Mouse (Mus musculus) CD4-positive helper T cell, adult 2 months (primary cell): Measurements from ENCODE around the gene Pigt.

Experiments
- DNase-seq: peaks from one replicate; pipeline ENCODE4 v3.0.0-alpha.2; 2012; ENCODE audit warnings: low read depth, missing footprints, low spot score

Pigt gene

DNA sequence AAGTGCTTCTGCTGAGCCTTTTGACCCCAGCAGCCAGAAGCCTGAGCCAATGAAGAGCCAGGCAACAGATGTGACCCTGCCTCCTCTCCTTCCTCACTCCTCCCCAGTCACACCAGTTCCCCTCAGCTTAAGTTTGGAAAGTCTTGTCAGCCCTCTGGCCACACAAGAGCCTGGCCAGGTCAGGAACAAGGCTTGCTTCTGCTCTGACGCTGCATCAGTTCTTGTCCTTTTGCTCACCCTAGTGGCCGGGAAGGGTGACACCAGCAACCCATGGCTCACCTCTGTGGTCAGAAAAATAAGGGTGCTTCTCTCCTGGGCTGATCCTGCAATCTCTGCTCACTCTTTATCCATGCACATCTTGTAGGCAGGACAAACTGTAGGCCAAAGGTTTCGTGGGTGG, 23.5 kb downstream of the Pigt start:
- peak; percentile 71 for DNase-seq

DNA sequence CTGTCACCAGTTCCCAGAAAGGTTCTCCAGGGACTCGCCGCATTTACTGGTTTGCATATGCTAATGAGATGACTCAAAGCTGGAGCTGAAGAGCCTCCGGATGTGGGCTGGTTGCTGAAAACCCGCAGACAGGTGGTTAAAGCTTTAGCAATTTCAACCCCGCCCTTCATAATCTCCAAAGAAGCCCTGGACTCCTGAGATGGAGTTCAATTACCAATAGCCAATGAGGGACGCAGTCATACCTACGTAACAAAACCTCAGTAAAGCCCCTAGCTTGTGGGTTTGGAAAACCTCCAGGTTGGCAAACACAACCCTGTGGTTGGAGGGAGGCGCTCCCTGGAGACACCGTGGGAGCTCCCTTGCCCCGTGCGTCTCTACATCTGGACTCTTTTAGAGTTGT, 24.5 kb downstream of the Pigt start:
- DNase-seq: peak; percentile 94

DNA sequence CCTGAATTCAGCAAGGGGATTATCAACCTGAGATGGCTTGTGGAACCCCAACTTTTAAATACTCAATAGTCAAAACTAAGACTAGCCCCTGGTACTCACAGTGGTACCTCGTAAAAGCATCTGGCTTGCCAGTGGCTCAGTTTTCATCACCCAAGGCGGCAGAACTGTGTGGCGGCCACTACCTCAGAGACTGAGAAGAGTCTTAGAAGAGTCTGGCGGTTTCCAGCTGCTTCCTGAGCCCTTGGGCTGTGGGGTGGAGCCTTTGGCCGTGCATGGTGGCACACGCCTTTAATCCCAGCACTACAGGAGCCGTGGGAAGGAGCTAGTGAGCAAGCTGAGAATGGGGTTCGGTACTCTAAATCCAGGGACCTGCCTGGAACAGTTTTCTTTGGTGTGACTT, 25.0 kb downstream of the Pigt start:
- DNase-seq: no peak

DNA sequence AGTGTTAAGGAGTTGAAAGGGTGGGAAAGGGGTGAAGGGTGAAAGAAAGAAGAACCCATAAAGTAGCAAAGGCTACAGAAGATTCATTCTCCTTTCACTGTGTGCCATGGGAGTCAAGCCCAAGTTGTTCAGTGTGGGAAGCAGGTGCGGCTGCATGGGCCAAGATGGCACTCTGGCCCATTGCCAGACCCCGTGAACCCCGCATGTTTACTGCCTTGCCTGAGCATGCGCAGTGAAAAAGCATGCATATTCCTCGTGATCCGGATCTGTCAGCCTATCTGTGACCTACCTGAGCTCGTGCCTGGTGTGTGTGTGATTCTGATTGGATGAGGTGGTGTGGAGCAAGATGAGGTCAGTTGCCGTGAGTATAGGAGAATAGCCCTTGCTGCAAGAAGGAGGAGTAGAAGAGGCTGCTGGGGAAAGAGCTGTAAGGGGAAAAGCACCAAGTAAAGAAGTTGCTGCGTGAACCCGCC, 26.0 kb downstream of the Pigt start:
- no peak for DNase-seq

GRCm38 (mm10) chr2:164528557-164528956, 31.2 kb downstream of the Pigt start:
- no peak for DNase-seq

GRCm38 (mm10) chr2:164531169-164531568, 33.8 kb downstream of the Pigt start:
- peak; percentile 76 for DNase-seq

DNA sequence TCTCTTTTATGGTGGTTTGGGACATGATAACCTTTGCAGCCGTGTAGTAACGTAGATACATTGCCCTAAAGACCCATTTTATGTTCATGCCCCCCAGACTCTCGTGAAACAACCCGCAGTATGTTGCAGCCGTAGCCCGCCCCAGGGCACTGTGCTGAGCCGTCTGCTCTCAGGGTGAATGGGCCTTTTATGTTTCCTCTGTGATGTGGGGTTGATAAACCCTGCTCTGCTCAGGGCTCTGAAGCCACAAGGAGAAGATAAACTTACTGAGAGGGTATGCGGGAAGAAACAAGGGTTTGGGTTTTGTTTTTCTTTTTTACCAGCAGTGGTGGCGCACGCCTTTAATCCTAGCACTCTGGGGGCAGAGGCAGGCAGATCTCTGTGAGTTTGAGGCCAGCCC, 37.0 kb downstream of the Pigt start:
- peak; percentile 69 for DNase-seq

DNA sequence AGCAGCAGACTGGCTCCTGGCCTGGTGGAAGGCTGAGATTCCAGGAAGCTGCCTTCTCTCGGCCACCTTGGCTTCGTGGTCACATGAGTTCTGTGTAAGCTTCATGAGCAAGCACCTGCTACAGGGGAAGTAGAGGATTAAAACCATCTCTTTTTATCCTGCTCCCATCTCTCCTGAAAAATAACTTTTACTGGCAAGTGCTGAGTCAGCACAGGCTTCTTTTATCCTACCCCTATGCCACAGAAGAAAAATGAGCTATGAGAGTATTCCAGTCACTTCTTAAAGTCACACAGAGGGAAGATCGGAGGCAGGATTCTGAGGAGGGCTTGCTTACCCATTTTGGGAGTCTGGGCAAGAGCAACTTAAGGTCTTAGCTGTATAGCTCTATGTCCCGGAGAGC, 39.7 kb downstream of the Pigt start:
- no peak for DNase-seq

GRCm38 (mm10) chr2:164540652-164541427, 43.5 kb downstream of the Pigt start:
- peak; percentile 17 for DNase-seq

DNA sequence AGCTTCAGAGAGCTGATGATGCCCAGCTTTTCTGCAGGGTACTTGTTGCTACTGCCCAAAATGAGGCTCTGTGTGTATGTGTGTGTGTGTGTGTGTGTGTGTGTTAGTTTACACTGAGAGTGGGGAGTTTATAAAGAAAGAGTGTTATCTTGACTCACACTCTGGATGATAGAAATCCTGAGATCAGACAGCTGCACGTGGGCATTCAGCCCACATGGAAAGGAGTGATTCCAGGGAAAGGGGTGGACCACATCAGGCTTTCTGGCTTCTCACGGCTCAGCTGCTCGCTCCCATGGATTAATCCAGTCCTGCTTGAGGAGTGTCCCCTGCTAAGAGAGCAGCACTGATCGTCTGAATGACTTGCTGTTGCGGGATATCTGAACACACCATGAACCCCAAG, 44.8 kb downstream of the Pigt start:
- DNase-seq: no peak

DNA sequence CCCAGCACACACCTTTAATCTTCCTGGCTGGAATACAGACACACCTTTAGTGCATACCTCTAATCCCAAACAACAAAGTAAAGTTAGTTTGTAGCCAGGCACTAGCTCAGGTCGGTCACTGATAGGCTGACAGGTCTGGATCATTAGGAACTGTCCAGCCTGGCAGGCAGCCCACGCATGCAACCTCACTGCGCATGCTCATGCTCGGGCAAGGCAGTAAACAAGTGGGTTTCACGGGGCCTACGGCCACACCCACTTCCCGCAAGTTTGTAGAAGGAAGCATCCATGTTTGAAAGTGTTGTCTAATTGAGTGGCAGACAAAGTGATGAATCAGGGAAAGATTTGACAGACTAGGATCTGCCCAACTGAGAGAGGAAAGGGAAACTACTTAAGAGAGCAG, 45.3 kb downstream of the Pigt start:
- no peak for DNase-seq

DNA sequence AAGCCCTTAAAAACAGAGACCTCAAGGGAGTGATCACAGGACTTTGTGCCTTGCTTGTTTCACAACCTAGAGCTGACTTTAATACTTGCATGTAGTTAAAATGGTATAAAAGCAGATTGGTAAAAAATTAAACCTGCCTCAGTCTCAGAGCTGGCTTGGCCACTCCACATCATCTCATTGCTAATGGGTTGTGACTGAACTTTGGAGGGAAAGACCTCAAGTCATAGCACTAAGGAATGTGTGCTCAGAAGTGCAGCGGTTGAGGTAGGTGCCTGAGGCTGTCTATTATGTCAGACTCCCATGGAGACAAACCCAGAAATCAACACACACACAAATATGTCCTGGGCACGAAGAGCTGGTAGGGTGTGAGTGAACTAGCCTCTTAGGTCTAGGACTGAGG, 46.4 kb downstream of the Pigt start:
- DNase-seq: no peak

DNA sequence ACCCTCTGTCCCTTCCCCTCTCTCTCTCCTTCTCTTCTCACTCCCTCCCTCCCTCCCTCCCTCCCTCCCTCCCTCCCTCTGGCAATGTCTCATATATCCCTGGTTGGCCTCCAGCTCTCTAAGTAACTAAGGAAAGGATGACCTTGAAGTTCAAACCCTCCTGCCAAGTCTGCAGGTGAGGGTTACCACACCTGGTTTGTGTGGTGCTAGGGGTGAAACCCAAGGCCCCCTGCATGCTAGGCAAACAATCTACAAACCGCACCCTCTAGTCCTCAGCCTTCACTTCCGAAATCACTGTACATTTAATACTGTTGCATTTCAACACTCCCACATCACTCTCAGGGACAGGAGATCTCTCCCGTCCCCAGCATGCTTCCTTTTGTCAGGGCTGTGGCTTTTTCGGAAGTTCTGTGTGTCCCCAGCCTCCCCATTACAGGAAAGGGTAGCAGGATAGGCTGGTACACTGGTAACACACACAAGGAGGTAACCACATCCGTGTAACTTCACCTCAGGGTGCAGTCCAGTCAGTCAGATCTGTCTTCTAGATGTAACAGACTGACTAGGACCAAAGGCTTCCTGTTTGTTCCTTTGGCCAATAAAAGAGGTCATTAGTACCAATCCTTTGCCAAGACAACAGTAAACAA, 47.3 kb downstream of the Pigt start:
- DNase-seq: peak; percentile 62

DNA sequence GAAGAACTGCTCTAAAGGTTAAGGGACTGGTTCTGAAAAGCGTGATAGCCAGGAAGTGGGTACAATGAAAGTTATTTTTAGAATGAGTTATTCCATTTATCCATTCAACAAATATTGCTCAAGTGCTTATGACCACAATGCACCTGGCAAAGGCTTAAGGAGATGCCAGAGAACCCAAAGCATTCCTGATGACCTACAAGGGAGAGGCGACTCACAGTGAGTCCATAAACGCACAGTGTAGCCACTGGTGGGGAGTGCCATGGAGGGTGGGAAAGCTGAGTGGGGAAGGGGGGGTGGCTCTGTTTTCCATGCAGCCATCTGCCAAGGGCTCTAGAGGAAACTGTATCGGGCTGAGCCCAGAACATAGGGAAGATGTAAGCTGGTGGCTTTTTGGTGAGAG, 52.0 kb downstream of the Pigt start:
- DNase-seq: no peak

GRCm38 (mm10) chr2:164549963-164550894, 52.9 kb downstream of the Pigt start:
- DNase-seq: no peak

DNA sequence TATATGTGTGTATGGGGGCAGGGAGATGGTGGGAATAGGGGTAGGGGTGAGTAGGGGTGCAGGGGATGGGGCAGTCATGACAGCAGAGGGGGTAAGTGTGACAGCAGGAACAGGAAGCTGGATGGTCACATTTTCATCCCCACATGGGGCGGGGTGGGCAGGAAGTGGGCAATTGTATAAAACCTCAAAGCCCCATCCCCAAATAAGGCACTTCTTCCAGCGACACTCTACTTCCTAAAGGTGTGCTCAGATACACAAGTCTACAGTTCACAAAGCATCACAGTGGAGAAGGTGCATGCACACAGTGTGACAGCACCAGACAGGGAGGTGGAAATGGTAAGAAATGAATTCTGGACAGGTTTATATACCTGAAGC, 53.6 kb downstream of the Pigt start:
- DNase-seq: peak; percentile 24

GRCm38 (mm10) chr2:164551502-164551901, 54.2 kb downstream of the Pigt start:
- no peak for DNase-seq
